Mouse (Mus musculus) spleen, adult 18-20 months (tissue): ENCODE results near the gene Tmem171.

Experiments used
- DNase-seq, 2 experiments: peaks; one replicate each; pipeline ENCODE4 v3.0.0; 2022; ENCODE audit warnings: mixed read lengths in 2 of 2

Gene Tmem171

DNA sequence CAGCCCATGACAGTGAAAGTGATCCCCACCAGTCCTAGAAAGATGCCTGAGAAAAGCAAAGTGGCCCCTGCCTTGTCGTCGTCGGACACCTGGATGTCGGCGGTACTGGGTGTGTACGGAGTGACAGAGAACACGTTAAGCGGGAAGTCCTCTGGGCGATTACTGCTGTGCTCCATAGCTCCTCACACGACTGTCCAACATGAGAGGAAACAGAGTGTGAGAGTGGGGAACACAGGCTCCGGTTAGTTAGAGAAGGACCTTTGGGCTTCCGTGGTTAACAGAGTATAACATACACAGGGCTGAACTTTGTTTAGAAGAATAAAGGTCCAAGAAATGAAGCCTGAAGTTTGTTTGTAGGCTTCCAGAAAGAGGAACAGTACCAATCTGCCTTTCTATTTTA lies 57.5 kb downstream of the Tmem171 start, which contains the start of gene Tmem174:
Gene Tmem174 (minus strand): TSS at position 266 of the 400 bp plus-strand sequence.
- no peak for DNase-seq

DNA sequence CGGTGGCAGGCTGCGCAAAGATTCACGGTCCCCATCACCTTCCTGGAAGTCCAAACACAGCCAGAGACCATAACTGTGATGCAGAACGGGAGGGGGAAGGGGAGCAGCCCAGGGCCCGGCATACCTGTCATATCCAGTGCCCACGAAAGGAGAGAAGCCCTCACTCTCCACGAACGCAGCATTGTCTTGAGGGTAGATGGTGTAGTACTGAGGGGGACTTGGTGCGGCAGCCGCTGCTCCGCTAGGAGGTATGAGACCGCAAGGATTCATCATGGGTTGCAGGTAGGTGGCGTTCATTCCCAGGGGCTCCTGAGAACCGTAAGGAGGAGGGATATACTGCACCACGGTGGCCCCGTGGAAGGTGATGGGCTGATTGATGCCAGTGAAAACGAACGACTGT lies 58.1 kb downstream of the Tmem171 start:
- DNase-seq = no peak
